Mouse (Mus musculus): Measurements from ENCODE around the gene S100a4.

- TF ChIP-seq CTCF (IDR thresholded peaks at IDR 0.05; ENCODE audit: control insufficient read depth, insufficient read depth, insufficient replicate concordance, low read depth, low read length) (no peak), POLR2A (IDR thresholded peaks at IDR 0.05; ENCODE audit: control insufficient read depth, low read depth, low read length) (no peak)
Observed at GRCm38 (mm10) chr3:90631984-90632383, 28.4 kb downstream of the S100a4 start.

All from testis, adult 2 months (tissue).